In genomic region chr6:148687770-148688169, GRCm38 (mm10) we compare ENCODE assay signal across 8 mouse cellular contexts.
DNase-seq lines count a peak whose midpoint lies in the region; ATAC-seq and TF ChIP-seq lines count a peak whose summit lies in the region.
"Had no signal": no experiment of that assay in that cellular context is flagged by ENCODE, and none has a peak within 500 bp of the region (broad histone marks: within the 10 kb centered on the region; RNA-seq: fewer than 3 reads in every experiment).

No protein-coding gene starts in this region.

- no peak for TF ChIP-seq EP300 in ES-Bruce4 (IDR thresholded peaks at IDR 0.05; ENCODE audit: insufficient read depth, low read depth, low read length)

- no peak overlapping the region for H3K4me3 ChIP-seq in ES-Bruce4 (ENCODE audit: low read depth, low read length)
- no peak overlapping the region for H3K4me3 ChIP-seq in embryonic facial prominence, embryonic 14.5 days (ENCODE audit: low read depth, low read length)
- H3K4me3 ChIP-seq: stomach, embryonic 15.5 days had no signal

- H3K36me3 ChIP-seq in ES-Bruce4 (ENCODE audit: control insufficient read depth, insufficient read depth, low read length, poor library complexity, severe bottlenecking), result no peaks in the 10 kb centered on the region
- no peaks in the 10 kb centered on the region for H3K36me3 ChIP-seq in embryonic facial prominence, embryonic 14.5 days (ENCODE audit: control insufficient read depth, insufficient read depth, low read length)
- H3K36me3 ChIP-seq: stomach, embryonic 15.5 days had no signal

- no peak overlapping the region for H3K4me2 ChIP-seq in embryonic facial prominence, embryonic 14.5 days (ENCODE audit: low read depth, low read length)
- H3K4me2 ChIP-seq: stomach, embryonic 15.5 days had no signal

- peak; percentile 61 for TF ChIP-seq CTCF in ES-Bruce4 (IDR thresholded peaks at IDR 0.05; ENCODE audit: low read depth, low read length)

- no peak for TF ChIP-seq POLR2A in ES-Bruce4 (IDR thresholded peaks at IDR 0.05; ENCODE audit: insufficient read depth, low read length)

- no peak overlapping the region for H3K27ac ChIP-seq in ES-Bruce4 (ENCODE audit: insufficient read depth, low read length)
- no peak overlapping the region for H3K27ac ChIP-seq in embryonic facial prominence, embryonic 14.5 days (replicated peaks; ENCODE audit: low read depth, low read length)
- H3K27ac ChIP-seq: stomach, embryonic 15.5 days had no signal

- no peaks in the 10 kb centered on the region for H3K9me3 ChIP-seq in ES-Bruce4 (replicated peaks; ENCODE audit: control insufficient read depth, insufficient read depth, low read length, poor library complexity, severe bottlenecking)
- peaks cover 4% of the 10 kb centered on the region; the same call in 1 of the 2 replicates for H3K9me3 ChIP-seq in embryonic facial prominence, embryonic 14.5 days (ENCODE audit: control insufficient read depth, low read length)
- H3K9me3 ChIP-seq: stomach, embryonic 15.5 days had no signal

- H3K4me1 ChIP-seq in ES-Bruce4 (ENCODE audit: control insufficient read depth, insufficient read depth, low read length), result no peaks in the 10 kb centered on the region
- no peaks in the 10 kb centered on the region for H3K4me1 ChIP-seq in embryonic facial prominence, embryonic 14.5 days (ENCODE audit: control insufficient read depth, insufficient read depth, low read length)
- H3K4me1 ChIP-seq: stomach, embryonic 15.5 days had no signal

- intact Hi-C loops in heart, postnatal 10 days (cut with DNase I), result loop anchor here (2.0 to 10.0 kb wide), 2 partner anchors 243 to 439 kb away; partner anchors contain the start of gene Tmtc1

- no peaks in the 10 kb centered on the region for H3K27me3 ChIP-seq in ES-Bruce4 (ENCODE audit: control insufficient read depth, insufficient read depth, low read length, poor library complexity, severe bottlenecking)
- no peaks in the 10 kb centered on the region for H3K27me3 ChIP-seq in embryonic facial prominence, embryonic 14.5 days (replicated peaks; ENCODE audit: control insufficient read depth, insufficient read depth, low read length)
- H3K27me3 ChIP-seq: stomach, embryonic 15.5 days had no signal

- ATAC-seq in activated CD4-positive, CD25-positive, alpha-beta regulatory T cell, adult 4 months, result peak; percentile 49
- 0 out of 2 replicates have a peak, but pooled peaks have one; percentile 44 for ATAC-seq in embryonic facial prominence, embryonic 14.5 days (ENCODE audit: low read depth)

- WGBS in embryonic facial prominence, embryonic 14.5 days, result 47% methylated on average over 2 of the region's 4 CpGs

- H3K9ac ChIP-seq in ES-Bruce4 (ENCODE audit: low read depth, poor library complexity, severe bottlenecking), result no peak overlapping the region
- H3K9ac ChIP-seq in embryonic facial prominence, embryonic 14.5 days (ENCODE audit: low read depth, low read length), result no peak overlapping the region
- H3K9ac ChIP-seq: stomach, embryonic 15.5 days had no signal

- DNase-seq in embryonic facial prominence, embryonic 14.5 days (ENCODE audit: low spot score), result peak; percentile 63
- peak; percentile 67 to 74 for DNase-seq in heart, postnatal 10 days
- DNase-seq in layer of hippocampus, postnatal 14 days (ENCODE audit: low spot score in 2 of 2), result peak; percentile 53 to 55
- DNase-seq in lung, postnatal 25 days (ENCODE audit: low spot score), result peak; percentile 52
- DNase-seq in right cerebral cortex, postnatal 25 days, result peak; percentile 40
